Mouse (Mus musculus): ENCODE data around the gene Eri2.

The Eri2 gene

DNA sequence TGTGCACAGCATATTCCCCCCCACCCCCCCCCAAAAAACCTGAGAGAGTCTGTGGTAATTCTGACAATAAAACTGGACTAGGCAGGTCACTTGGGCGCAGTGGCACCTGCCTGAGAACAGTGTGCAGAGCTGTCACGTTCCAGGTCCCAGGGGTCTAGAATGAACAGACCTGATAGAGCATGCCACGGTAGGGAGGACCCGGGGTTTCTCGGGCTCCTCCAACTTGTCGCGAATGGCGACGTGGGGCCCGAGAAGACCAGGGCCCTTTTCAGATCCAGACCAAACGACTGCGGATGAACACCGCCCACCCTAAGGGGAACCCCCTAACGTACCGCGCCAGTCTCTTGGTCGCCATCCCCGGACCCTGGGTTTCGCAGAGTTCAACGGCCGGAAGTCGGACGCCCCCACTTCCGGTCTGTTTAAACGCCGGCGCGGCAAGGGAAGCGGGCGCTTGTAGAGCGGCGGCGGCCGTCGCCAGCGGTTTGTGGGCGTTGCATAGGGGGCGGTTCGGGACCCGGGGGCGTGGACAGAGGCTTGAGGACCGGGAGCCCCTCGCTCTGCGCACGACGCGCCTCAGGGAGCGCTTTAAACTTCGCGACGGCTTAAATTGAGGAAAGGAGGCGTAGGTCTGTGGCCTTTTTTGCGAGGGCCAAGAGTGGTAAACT is at the start of gene Eri2, which contains the start of gene Rexo5:
Eri2 (minus strand) TSS at position 473 of the 665 bp plus-strand sequence.
Rexo5 (plus strand) TSS at position 421 of the 665 bp plus-strand sequence.
- in situ Hi-C loops (cut with MboI, MseI): no loop called here

DNA sequence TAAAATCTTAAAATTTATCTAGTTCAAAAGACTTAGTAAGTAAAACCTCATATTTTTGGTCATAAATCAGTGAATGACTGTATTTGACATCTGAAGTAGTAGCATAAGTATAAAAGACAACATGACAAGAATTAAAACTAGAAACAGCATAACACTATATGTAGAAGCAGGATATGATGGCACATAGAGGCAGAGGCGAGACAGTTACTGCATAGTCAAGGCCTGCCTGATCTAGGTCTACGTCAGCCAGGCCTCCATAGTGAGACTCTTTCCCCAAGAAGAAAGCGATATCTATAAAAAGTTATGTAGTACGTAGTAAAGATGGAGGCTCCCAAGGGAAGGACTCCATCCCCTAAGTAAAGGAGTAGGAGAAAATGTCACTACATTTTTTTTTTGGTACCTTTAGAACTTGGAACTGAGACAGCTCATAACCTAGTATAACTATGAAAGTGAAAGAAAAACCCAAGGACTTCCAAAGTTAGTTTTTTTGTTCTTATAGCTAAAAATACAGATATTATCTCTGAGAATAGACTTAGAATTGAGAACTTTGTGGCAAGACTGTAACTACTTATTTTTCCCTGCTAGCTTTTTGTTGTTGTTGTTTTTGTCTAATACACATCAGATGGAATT is 48.1 kb upstream of the Eri2 start:
- in situ Hi-C loops (cut with MboI, MseI): loop anchor here (10.0 kb wide), 1 partner anchor 263 kb away; the partner anchor contains the start of gene Tmem159

DNA sequence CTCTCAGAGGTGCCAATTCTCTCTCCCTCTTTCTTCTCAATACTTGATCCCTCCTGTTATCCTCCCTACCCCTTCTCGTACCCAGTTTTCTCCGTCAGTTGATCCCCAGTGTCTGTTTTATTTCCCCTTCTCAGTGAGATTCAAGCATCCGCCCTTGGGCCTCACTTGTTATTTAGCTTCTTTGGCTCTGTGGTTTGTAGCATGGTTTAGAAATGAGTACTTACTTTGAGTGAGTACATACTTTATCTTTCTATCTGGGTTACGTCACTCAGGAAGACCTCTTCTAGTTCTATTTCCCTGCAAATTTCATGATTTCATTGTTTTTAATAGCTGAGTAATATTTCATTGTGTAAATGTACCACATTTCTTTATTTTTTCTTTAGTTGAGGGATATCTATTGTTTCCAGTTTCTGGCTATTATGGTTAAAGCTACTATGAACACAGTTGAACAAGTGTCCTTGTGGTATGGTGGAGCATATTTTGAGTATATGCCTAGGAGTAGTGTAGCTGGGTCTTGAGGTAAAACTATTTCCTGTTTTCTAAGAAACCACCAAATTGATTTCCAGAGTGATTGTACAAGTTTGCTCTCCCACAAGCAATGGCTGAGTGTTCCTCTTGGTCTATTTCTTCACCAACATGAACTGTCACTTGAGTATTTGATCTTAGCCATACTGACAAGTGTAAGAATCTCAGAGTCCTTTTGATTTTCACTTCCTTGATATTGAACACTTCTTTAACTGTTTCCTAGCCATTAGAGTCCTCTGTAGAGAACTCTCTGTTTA is 42.3 kb upstream of the Eri2 start:
- in situ Hi-C loops (cut with MboI, MseI): no loop called here

DNA sequence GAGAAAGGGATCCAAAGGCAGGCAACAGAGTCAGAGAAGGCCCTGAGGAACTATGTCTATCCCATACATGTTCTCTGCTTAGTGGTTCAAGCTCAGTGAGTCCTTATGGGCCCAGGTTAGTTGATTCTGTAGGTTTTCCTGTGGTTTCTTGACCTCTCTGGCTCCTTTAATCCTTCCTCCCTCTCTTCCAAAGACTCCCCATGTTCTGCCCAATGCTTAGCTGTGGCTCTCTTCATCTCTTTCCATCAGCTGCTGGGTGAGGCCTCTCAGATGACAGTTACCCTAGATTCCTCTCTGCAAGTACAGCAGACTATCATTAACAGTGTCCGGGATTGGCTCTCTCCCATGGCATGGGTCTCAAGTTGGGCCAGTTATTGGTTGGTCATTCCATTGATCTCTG is 41.5 kb upstream of the Eri2 start:
- in situ Hi-C loops (cut with MboI, MseI): no loop called here

DNA sequence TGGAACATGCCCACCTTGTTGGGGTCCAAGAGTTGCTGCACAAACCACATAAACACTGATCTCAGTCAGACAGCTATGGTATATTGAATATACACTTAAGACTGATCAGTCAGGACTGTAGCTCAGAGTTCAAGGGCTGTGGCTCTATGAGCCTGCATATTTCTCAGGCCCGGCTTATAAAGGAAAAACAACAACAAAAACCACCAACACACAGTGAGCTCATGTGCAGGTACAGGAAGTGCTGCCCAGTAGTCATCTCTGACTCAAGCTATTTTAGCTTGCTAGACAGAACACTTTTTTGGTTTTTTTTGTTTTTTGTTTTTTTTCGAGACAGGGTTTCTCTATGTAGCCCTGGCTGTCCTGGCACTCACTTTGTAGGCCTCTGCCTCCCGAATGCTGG is 14.9 kb upstream of the Eri2 start:
- in situ Hi-C loops (cut with MboI, MseI): no loop called here

DNA sequence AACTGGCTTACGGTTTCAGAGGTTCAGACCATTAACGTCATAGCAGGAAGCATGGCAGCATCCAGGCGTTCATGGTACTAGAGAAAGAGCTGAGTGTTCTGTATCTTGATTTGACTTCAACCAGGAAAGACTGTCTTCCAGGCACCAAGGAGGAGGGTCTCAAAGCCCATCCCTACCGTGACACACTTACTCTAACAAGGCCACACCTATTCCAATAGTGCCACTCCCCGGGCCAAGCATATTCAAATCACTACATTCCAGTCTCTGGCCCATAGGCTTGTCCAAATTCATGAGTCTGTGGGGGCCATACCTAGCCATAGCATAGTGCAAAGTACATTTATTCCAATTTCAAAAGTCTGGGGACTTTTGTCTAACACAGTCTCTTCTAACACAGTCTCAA is 13.5 kb upstream of the Eri2 start:
- in situ Hi-C loops (cut with MboI, MseI): no loop called here

DNA sequence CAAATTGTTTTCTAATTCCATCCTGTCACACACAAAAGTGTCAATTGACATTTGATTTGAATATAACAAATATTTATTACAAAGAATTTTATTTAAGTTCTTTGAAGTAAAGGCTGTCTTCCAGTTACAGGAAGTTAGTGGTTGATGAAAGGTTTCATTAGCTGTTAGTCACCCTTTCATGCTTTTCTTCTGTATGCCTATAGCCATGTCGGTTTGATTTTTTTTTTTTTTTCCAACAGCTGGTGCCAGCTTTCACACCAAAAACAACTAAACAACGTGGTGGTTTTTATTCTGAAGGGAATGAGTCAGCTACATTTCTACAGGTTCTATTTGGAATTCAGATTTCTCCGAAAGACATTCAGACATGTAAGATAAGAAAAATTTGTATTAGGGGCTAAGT is 7.1 kb upstream of the Eri2 start:
- in situ Hi-C loops (cut with MboI, MseI): no loop called here

DNA sequence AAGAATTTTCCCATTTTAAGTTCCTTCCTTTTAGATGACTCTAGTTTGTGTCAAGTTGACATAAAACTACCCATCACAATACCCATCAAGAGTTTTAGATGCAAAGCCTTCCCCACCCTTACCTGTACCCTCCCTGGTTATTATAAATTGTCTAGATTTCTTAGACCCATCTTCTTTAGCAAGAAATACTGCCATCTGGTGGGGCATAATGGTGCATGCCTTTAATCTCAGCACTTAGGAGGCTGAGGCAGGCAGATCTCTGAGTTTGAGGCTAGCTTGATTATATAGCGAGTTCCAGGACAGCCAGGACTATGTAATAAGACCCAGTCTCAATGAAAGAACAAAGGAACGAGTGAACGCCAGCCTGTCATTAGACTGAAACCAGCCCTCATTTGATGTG is 6.6 kb upstream of the Eri2 start:
- in situ Hi-C loops (cut with MboI, MseI): no loop called here

DNA sequence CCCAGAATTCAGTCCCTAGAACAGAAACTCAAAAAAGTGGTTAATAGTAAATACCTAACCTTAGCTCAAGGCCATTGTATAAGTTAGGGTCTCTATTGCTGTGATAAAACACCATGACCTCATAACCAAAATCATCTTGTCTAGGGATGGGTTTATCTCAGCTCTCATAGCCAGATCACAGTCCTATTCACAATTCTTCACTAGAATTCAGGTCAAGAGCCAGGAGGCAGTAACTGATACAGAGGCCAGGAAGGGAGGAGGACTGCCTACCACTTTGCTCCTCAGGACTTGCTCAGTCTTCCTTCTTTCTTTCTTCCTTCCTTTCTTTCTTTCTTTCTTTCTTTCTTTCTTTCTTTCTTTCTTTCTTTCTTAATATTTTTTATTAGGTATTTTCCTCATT is 1.5 kb upstream of the Eri2 start:
- in situ Hi-C loops (cut with MboI, MseI): no loop called here

DNA sequence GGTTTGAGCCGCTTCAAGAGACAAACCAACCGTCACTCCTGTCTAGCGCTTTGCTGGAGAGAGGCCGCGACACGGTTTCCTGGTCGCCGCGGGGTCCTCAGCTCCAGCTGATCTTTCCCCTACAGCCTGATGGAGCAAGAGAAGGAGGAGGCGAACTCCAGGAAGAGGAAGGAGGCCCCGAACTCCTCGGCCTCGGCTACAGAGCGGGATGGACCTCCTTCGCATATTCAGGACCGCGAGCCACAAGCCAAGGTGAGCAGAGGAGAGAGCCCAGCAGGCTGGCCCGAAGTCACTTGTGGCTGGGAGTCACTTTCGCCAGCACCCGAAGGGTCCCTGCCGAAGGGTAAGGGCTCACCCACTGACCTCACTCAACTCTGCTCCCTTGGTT is 387 bp upstream of the Eri2 start:
- in situ Hi-C loops (cut with MboI, MseI): no loop called here

DNA sequence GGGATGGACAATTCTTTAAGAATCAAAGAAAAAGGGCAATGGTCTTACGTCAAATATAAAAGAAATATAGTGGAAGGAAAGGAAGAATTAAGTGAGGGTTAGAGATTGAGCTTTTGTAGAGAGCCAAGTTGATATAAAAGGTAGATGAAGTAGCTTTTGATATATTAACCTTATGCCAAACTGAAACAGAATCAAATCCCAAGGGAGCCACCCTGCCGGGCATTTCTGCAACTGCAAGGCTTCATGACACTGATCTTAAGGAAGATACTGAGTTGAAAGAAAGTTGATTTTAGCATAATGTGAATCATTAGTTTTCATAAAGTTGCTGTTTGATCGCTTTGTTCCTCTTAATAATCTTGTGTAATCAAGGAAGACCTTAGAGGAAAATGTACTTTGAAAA is 4.8 kb downstream of the Eri2 start:
- in situ Hi-C loops (cut with MboI, MseI): no loop called here

DNA sequence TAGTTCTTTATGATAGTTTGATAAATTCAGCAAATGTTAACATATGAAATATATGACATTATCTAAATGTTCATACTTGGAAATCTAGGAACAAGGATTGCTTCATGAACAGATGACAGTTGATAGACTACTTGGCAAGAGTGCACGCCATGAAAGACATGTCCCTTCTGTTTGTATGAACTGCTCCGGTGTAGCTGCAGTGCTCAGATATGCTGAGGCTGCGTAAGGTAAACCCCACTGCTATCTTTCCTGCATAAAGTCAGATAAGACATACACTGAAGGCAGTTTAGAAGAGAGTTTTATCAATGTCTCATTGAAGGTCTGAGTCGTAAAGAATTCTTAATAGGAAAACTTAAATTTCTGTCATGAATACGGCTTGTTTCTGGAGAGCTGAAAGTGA is 8.9 kb downstream of the Eri2 start:
- in situ Hi-C loops (cut with MboI, MseI): no loop called here

DNA sequence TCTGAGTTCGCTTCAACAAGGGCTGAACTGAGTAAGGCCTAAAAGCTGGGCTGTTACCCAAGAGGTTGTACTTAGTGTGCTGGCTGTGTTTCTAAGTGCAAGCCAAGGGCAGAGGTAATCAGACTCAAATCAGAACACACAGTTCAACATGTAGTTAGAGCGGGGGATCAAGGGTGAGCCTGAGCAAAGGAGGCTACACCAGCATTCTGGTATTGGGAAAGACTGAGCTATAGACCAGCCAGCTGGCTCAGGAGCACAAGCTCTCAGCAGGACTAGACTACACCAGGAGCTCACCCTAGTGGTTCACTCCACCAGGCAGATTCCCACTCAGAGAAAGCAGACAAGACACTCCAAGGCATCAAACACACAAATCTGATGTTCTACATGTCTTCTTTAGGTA is 10.4 kb downstream of the Eri2 start:
- in situ Hi-C loops (cut with MboI, MseI): no loop called here

DNA sequence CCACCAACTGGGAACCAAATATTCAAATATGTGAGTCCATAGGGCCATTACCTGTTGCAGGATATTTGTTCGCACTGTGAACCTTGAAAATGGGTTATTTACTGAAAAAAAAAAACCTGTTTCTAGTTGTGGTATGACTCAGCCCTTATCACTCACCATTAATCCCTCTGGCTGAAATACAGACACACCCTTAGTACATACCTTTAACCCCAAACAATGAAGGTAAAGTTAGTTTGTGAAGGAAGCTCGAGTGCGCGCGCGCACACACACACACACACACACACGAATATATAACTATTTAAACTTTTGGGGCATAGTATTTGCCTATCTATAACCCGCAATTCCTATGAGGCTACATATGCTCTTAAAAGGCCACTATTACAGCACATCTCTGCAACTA is 24.0 kb downstream of the Eri2 start:
- in situ Hi-C loops (cut with MboI, MseI): no loop called here

DNA sequence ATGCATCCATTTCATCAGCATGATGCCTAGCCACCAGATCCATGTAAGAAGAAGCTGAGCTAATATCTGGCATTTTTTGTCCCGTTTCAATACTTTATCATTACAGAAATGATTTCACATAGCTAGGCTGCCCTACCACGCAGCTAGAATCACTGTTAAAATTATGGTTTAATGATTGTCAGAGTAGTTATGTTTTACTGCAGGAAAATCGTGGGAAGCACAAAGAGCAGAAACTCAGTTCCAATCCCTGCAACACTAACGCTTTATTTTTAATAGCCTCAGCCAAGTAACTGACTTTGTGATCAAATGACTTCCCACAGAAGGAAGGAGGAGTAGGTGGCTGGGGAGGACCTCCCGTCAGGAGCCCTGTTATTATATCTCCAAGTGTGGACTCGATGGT is 26.9 kb downstream of the Eri2 start:
- in situ Hi-C loops (cut with MboI, MseI): no loop called here

DNA sequence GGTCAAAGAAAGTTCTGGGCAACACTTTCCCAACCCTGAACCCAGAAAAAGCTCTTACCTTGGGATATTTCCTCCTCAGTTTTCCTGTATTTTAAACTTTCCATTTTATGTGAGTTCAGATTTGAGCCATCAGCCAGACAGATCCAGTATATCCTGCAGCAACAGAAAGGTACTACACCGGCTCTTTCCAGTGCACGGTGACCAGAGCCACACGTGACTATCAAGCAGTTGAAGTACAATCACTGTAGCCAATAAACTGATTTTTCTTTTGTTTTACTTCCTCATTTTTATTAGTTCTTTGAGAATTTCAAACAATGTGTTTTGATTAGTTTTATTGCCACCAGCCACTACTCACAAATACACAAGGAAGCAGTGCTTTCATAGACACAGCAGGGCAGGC is 29.5 kb downstream of the Eri2 start:
- in situ Hi-C loops (cut with MboI, MseI): no loop called here

DNA sequence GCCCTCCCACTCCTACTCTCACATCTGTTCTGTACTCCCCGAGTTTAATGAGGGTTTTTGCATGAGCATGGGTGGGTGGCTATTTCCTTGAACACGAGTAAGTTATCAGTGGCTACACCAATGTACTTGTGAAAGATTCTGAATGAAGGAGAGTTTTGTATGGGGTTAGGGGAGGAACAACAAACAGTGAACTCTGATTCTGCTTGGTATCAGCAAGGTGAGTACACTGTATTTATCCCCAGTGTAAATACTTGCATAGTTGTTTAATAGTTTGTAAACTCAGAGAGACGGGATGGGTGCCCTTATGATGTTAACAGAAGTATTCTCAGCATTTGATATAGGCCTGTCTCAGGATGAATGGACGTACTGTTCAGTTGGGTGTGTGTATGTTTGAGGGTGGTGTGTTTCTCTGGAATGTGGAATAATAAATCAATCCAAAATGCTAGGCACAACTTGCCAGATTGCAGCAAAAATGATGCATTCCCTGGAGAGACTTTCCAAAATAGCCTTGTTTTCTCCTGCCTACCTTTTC is 31.6 kb downstream of the Eri2 start:
- in situ Hi-C loops (cut with MboI, MseI): no loop called here

DNA sequence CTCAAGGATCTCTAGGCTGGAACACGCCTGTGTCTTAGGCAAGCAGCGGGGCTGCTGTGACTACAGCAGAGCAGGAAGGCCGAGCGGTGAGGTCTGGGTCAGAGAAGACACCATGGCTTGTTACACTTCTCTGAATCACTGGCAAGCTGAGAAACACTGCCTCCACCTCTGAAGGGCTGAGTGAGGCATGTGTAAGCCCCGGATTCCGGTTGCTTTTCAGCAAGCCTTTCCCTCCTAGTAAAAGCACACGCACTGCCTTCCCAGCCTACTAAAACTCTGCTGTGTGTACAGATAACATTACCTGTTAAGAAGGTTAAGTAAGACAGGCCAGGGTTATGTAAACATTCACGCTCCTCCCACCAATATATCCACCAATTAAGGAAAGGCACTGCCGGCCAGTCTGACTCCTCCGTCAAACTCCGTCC is 33.3 kb downstream of the Eri2 start, which contains the start of gene Acsm3:
Acsm3 (plus strand) TSS at position 397 of the 425 bp plus-strand sequence.
- in situ Hi-C loops (cut with MboI, MseI): no loop called here

DNA sequence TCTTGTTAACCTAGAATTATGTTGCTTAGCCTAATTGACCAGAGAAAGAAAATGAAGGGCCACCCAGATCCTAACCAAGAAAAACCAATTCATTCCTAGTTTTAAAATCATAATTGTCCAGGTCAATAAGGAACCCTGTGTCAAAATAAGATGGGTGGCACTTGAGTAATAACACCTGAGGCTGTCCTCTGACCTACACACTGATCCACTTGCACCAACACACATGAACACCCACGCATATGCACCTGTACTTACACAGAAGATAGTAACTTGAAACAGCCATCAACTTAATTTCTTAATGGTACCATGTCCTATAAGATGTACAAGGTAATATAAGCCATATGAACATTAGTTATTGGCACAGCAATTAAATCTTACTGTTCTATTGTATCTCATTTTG is 40.2 kb downstream of the Eri2 start:
- in situ Hi-C loops (cut with MboI, MseI): no loop called here

DNA sequence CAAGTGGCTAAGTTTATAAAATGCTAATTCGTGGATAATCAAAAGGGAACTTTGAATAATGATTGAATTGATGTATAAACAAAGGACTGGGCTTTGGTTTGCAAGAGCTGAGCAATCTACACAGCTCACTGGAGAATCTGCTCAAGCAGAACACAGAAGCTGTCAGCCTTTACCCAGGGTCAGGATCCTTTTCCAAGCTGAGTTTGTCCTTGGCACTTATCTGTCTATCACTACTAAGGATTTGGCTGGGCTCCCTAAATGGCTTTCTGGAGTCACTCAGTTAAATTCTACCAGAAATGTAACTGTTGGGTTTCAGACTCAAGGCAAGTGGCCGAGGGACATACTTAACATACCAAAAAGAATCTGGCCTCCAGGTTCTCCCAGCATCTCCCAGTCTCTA is 43.9 kb downstream of the Eri2 start:
- in situ Hi-C loops (cut with MboI, MseI): no loop called here

DNA sequence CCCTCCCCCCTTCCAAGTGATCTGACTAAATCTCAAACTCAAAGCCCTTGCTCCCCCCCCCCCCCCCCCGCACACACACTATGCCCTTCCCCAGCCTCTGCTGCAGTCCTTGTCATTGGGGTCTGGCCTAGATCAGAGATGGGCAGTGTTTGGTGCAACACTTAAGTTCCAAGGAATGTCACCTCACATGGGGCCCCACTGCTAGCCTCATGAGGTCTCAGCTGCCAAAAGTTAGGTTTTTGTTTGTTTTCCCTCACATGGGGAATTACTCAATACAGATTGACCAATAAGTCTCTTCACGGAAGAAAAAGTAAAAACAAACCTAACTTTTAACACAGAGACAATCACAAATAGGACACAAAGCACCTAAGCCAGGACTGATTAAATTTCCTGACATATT is 45.1 kb downstream of the Eri2 start:
- in situ Hi-C loops (cut with MboI, MseI): no loop called here

DNA sequence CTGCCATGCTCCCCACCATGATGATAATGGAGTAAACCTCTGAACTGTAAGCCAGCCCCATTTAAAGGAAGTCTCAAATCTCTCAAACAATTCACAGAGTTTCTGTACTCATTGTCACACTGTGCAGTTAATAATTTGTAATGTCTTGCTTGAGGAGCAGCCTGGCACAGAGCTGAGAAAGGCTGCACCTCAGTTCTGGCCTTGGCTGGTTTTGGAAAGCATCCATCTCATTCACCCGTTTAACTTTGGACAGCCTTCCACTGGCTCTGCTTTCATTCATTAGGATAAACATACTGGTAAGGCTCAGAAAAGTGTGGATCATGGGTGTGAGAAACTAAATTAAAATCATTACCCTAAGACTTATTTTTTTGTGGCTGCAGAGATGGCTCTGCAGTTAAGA is 48.0 kb downstream of the Eri2 start:
- in situ Hi-C loops (cut with MboI, MseI): no loop called here

DNA sequence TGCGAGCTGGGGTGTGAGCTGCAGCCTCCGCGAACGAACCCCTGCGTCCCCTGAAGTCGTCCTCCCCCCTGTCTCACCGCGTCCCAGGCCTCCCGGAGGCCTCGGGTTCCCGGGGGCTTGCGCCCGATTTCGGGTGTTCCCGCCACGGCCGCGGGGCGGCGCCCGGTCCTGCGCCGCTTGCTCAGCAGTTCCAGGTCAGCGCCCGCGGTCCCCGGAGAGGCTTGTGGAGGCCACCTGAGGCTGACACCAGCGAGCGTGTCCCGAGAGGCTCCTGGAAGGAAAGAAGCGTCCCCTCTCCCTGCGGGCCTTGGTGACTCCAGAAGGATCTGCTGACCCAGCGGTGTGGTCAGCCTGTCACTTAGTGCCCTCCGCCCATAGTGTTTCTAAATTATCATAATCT is 49.5 kb downstream of the Eri2 start:
- in situ Hi-C loops (cut with MboI, MseI): no loop called here

Measured in T-helper 2 cell (primary cell).